Mouse (Mus musculus): ENCODE measurements around the gene Cox6a1.
"Not testable (repeated sequence)": the region's sequence is repeated elsewhere in the genome, so short reads cannot be mapped to it uniquely, and the experiment has no call there.

Gene Cox6a1

GRCm38 (mm10) chr5:115349225-115349555, 409 bp upstream of the Cox6a1 start:
- DNase-seq (ENCODE audit: low read depth in 2 of 2, low spot score in 2 of 2): no peak

GRCm38 (mm10) chr5:115347564-115347963, 1.2 kb downstream of the Cox6a1 start:
- DNase-seq (ENCODE audit: low read depth in 2 of 2, low spot score in 2 of 2): peak; percentile 81 to 85

- DNase-seq (ENCODE audit: low read depth in 2 of 2, low spot score in 2 of 2): no peak
Observed at GRCm38 (mm10) chr5:115341314-115342165, 7.2 kb downstream of the Cox6a1 start.

GRCm38 (mm10) chr5:115340577-115341313, 8.0 kb downstream of the Cox6a1 start, which contains the start of the genes Gatc and Triap1:
Gene Gatc (minus strand): TSS chr5:115341178.
Gene Triap1 (plus strand): TSS chr5:115341225.
- peak; percentile 70 to 79 for DNase-seq (ENCODE audit: low read depth in 2 of 2, low spot score in 2 of 2)

- no peak for DNase-seq (ENCODE audit: low read depth in 2 of 2, low spot score in 2 of 2)
Observed at GRCm38 (mm10) chr5:115340007-115340406, 8.8 kb downstream of the Cox6a1 start.

- no peak for DNase-seq (ENCODE audit: low read depth in 2 of 2, low spot score in 2 of 2)
Observed at GRCm38 (mm10) chr5:115333626-115334025, 15.2 kb downstream of the Cox6a1 start.

- no peak for DNase-seq (ENCODE audit: low read depth in 2 of 2, low spot score in 2 of 2)
Observed at GRCm38 (mm10) chr5:115330955-115331354, 17.8 kb downstream of the Cox6a1 start.

GRCm38 (mm10) chr5:115327610-115328548, 20.9 kb downstream of the Cox6a1 start:
- peak in 1 of 2 experiments; percentile 7 for DNase-seq (ENCODE audit: low read depth in 2 of 2, low spot score in 2 of 2)

GRCm38 (mm10) chr5:115326875-115327609, 21.7 kb downstream of the Cox6a1 start, which contains the start of gene Srsf9:
Gene Srsf9 (plus strand): TSS chr5:115327177.
- DNase-seq (ENCODE audit: low read depth in 2 of 2, low spot score in 2 of 2): peak; percentile 91 to 93

- no peak for DNase-seq (ENCODE audit: low read depth in 2 of 2, low spot score in 2 of 2)
Observed at GRCm38 (mm10) chr5:115326256-115326831, 22.4 kb downstream of the Cox6a1 start.

GRCm38 (mm10) chr5:115319004-115319940, 29.5 kb downstream of the Cox6a1 start:
- DNase-seq (ENCODE audit: low read depth in 2 of 2, low spot score in 2 of 2): peak in 1 of 2 experiments; percentile 10

- no peak for DNase-seq (ENCODE audit: low read depth in 2 of 2, low spot score in 2 of 2)
Observed at GRCm38 (mm10) chr5:115317645-115318328, 31.0 kb downstream of the Cox6a1 start.

GRCm38 (mm10) chr5:115316968-115317644, 31.7 kb downstream of the Cox6a1 start:
- DNase-seq (ENCODE audit: low read depth in 2 of 2, low spot score in 2 of 2): no peak

- DNase-seq (ENCODE audit: low read depth in 2 of 2, low spot score in 2 of 2): no peak
Observed at GRCm38 (mm10) chr5:115313668-115313943, 35.2 kb downstream of the Cox6a1 start.

- no peak for DNase-seq (ENCODE audit: low read depth in 2 of 2, low spot score in 2 of 2)
Observed at GRCm38 (mm10) chr5:115312816-115313667, 35.7 kb downstream of the Cox6a1 start.

- no peak for DNase-seq (ENCODE audit: low read depth in 2 of 2, low spot score in 2 of 2)
Observed at GRCm38 (mm10) chr5:115312354-115312753, 36.4 kb downstream of the Cox6a1 start.

GRCm38 (mm10) chr5:115302190-115302589, 46.6 kb downstream of the Cox6a1 start:
- DNase-seq (ENCODE audit: low read depth in 2 of 2, low spot score in 2 of 2): not testable (repeated sequence)

All from CD8-positive naive resting alpha-beta T cell, adult 2 months (primary cell).